Mouse (Mus musculus) liver, embryonic 15.5 days (tissue): ENCODE measurements around the gene Tgfb3. TPM values are rescaled to one million over a fixed set of nuclear protein-coding genes. Genes with fewer than 3 reads are reported as not detected.

Experiments used
- ATAC-seq: fragments of 200-750 bp; cut with Nextera tagmentation; 2 replicates; pipeline ENCODE4 v1.8.0; 2017; ENCODE audit warnings: moderate number of reproducible peaks, mild to moderate bottlenecking, moderate library complexity; ENCODE audit not compliant: insufficient read depth
- H3K27ac ChIP-seq: fragments of 300-500 bp; sonication (generic); replicated peaks from 2 replicates; pipeline ENCODE4 v1.5.1; 2015; ENCODE audit warnings: mild to moderate bottlenecking, inconsistent platforms
- H3K27me3 ChIP-seq: fragments of 300-500 bp; sonication (generic); 2 replicates; pipeline ENCODE4 v1.6.1; 2015; ENCODE audit warnings: mild to moderate bottlenecking, inconsistent platforms
- H3K36me3 ChIP-seq: fragments of 300-500 bp; sonication (generic); replicated peaks from 2 replicates; pipeline ENCODE4 v1.6.1; 2015; ENCODE audit warnings: moderate library complexity, mild to moderate bottlenecking, inconsistent platforms
- H3K4me1 ChIP-seq: fragments of 300-500 bp; sonication (generic); replicated peaks from 2 replicates; pipeline ENCODE4 v1.6.1; 2015; ENCODE audit warnings: inconsistent platforms
- H3K4me2 ChIP-seq: fragments of 300-500 bp; sonication (generic); 2 replicates; pipeline ENCODE4 v1.6.1; 2015; ENCODE audit warnings: moderate library complexity, mild to moderate bottlenecking, inconsistent platforms
- H3K4me3 ChIP-seq: fragments of 300-500 bp; sonication (generic); replicated peaks from 2 replicates; pipeline ENCODE4 v1.5.1; 2015; ENCODE audit warnings: mild to moderate bottlenecking, inconsistent platforms
- H3K9ac ChIP-seq: fragments of 300-500 bp; sonication (generic); 2 replicates; pipeline ENCODE4 v1.6.1; 2015; ENCODE audit warnings: moderate library complexity, mild to moderate bottlenecking, inconsistent platforms
- H3K9me3 ChIP-seq: fragments of 300-500 bp; sonication (generic); replicated peaks from 2 replicates; pipeline ENCODE4 v1.6.1; 2016; ENCODE audit warnings: inconsistent platforms
- WGBS: fragments of 180-500 bp; shearing (Covaris S2); methylation state at CpG from one replicate; pipeline ENCODE4 v1.1.7; 2015; ENCODE audit warnings: mixed read lengths; ENCODE audit not compliant: insufficient replicate concordance; 5-methylcytosine and 5-hydroxymethylcytosine counted together
- polyA plus RNA-seq: library from polyadenylated mRNA; unstranded; fragments of >200 nt; fragmentation: Nextera tagmentation; extraction: Ambion mirVana; gene quantifications from 2 replicates; pipeline ENCODE4 v1.2.1, GENCODE M21; 2015

The Tgfb3 gene
- polyA plus RNA-seq, 1 experiment from 2014 or later, result 2.1 TPM

DNA sequence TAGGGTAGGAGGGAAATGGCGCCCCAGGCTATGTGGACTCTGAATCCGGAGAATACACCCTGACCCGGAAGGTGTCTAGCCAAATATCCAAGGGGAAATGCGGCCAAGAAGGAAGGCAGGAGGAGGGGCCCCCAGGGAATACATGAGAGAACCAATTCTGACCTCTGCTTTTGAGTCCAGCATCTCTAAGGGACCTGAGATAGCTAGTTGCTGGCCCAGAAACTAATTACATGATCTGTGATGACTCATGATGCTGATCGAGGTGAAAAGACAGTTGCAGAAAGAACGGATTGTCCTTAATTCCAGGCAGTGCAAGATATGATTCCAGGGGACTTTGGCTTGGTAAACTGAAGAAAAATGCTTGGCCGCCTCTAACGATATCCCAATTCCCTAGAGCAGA lies 21.9 kb downstream of the Tgfb3 start:
- Histone ChIP-seq H3K4me1 (peaks cover 4% of the 10 kb centered on the region; the same call in 1 of the 2 replicates), H3K4me2 (no peak overlapping the region), H3K36me3 (0 out of 2 replicates have a peak, but pooled peaks cover 2% of the 10 kb centered on the region), H3K27me3 (peaks cover 1% of the 10 kb centered on the region; the same call in 1 of the 2 replicates), H3K9ac (no peak overlapping the region), H3K9me3 (no peaks in the 10 kb centered on the region), H3K27ac (no peak overlapping the region), H3K4me3 (no peak overlapping the region)
- ATAC-seq, result no peak
- WGBS, result 74% methylated on average over 8 of the region's 8 CpGs

DNA sequence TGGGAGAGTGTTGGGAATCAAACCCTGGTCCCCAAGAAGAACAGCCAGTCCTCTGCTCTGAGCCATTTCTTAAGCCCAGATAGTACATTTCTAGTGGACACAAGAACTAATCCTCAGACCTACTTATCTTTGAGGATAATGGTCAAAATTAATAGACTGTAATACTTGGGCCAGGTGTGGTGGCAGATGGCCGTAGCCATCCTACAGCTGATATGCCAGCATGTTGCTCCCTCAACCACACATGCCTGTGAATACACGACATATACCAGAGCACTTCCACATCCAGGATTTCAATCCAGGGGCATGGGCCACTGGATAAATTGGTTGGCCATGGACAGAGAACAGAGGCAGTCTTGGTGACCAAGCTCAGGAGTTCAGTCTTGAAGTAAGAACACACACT lies 23.5 kb downstream of the Tgfb3 start:
- no peak overlapping the region for H3K27ac ChIP-seq
- H3K4me1 ChIP-seq, result 0 out of 2 replicates have a peak, but pooled peaks cover 11% of the 10 kb centered on the region
- 72% methylated on average over 2 of the region's 2 CpGs for WGBS
- H3K36me3 ChIP-seq, result 0 out of 2 replicates have a peak, but pooled peaks cover 2% of the 10 kb centered on the region
- no peak overlapping the region for H3K9ac ChIP-seq
- H3K4me3 ChIP-seq, result no peak overlapping the region
- no peaks in the 10 kb centered on the region for H3K27me3 ChIP-seq
- no peak for ATAC-seq
- no peak overlapping the region for H3K4me2 ChIP-seq
- H3K9me3 ChIP-seq, result no peaks in the 10 kb centered on the region

DNA sequence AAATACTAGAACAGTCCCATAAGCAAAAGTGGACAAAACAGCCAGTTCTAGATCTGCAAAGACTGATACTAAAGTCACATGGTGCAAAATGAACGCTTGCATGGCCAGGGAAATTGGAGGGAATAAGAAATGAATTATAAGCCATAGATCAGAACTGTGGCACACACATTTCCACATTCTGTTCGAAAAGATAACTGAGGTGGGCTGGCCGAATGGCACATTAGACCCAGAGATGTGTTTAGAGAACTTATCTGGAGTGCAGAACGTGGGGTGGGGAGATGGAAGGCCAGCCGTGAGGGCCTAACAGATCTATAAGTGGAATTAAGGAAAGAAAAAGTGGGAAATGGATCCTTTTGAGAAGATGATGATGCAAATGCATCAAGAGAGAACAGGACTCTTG lies 27.4 kb downstream of the Tgfb3 start:
- ATAC-seq, result no peak
- Histone ChIP-seq H3K9me3 (no peaks in the 10 kb centered on the region), H3K4me1 (0 out of 2 replicates have a peak, but pooled peaks cover 11% of the 10 kb centered on the region), H3K27ac (no peak overlapping the region), H3K4me2 (no peak overlapping the region), H3K36me3 (0 out of 2 replicates have a peak, but pooled peaks cover 2% of the 10 kb centered on the region), H3K27me3 (no peaks in the 10 kb centered on the region), H3K4me3 (no peak overlapping the region), H3K9ac (no peak overlapping the region)
- WGBS, result 28% methylated on average over 5 of the region's 5 CpGs

DNA sequence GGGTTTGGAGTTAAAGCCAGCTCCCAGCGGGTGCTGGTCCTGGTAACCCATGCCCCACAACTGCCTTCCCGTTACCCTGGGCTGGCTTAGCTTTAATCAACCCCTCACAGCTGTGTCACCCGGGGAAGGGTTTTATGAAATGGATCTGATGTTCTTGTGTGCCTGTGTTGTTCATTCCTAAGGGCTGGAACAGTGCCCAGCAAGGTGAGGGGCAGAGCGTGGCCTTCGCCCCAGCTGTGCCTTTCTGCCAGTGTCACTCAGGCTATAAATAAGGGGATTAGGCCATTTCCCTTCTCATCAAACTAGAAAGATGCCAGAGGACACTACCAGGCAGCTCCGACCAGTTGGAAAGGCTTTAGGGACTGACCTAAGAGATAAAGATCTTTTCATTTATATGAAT lies 29.0 kb downstream of the Tgfb3 start:
- no peak for ATAC-seq
- Histone ChIP-seq H3K27me3 (no peaks in the 10 kb centered on the region), H3K27ac (no peak overlapping the region), H3K4me1 (0 out of 2 replicates have a peak, but pooled peaks cover 11% of the 10 kb centered on the region), H3K36me3 (no peaks in the 10 kb centered on the region), H3K4me3 (no peak overlapping the region), H3K9ac (no peak overlapping the region), H3K4me2 (no peak overlapping the region), H3K9me3 (no peaks in the 10 kb centered on the region)
- 75% methylated on average over 6 of the region's 6 CpGs for WGBS

DNA sequence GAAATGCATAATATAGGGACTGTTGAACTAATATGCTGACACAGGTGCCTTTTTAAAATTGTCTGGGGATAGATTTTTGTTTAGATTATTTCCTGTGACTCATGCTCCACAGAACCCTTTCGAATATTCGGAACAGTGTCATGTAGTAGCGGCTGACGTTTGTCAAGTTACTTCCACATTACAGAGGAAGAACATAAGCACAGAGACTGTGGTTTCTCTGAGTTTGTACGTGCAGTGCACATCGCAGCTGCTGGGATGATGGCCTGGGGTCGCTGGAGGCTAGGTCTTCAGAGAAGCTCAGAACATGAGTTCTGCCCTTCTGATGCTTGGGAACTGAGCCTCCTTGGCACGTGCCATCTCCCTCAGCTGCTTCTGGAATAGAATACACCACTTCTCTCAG lies 31.5 kb downstream of the Tgfb3 start:
- H3K9me3 ChIP-seq, result no peaks in the 10 kb centered on the region
- ATAC-seq, result no peak
- H3K4me1 ChIP-seq, result 0 out of 2 replicates have a peak, but pooled peaks cover 11% of the 10 kb centered on the region
- no peak overlapping the region for H3K4me2 ChIP-seq
- 33% methylated on average over 8 of the region's 8 CpGs for WGBS
- H3K36me3 ChIP-seq, result no peaks in the 10 kb centered on the region
- H3K4me3 ChIP-seq, result no peak overlapping the region
- H3K27ac ChIP-seq, result no peak overlapping the region
- no peak overlapping the region for H3K9ac ChIP-seq
- no peaks in the 10 kb centered on the region for H3K27me3 ChIP-seq

DNA sequence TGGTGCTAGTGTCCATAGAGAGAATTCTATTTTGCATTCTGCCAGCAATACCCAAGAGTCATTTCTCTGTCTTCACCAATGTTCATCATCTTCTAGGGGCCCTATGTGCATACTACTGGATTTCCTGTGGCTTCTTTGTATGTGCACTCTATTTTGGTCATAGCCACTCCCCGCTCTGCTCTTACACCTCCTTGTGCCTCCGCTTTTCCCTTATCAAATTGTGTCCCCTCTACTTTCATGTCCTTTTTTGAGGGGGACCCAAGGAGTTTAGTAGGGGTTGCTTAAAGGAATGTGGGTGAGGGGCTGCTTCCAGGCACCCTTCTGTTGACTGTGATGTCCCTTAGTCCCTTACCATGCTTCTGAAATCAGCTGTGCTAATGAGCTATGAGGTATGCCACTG lies 32.1 kb downstream of the Tgfb3 start:
- H3K9me3 ChIP-seq, result no peaks in the 10 kb centered on the region
- H3K4me3 ChIP-seq, result no peak overlapping the region
- no peak overlapping the region for H3K27ac ChIP-seq
- no peak for ATAC-seq
- no peaks in the 10 kb centered on the region for H3K36me3 ChIP-seq
- 0 out of 2 replicates have a peak, but pooled peaks cover 11% of the 10 kb centered on the region for H3K4me1 ChIP-seq
- no peak overlapping the region for H3K4me2 ChIP-seq
- H3K27me3 ChIP-seq, result no peaks in the 10 kb centered on the region
- no peak overlapping the region for H3K9ac ChIP-seq
- WGBS, result 55% methylated on average over 2 of the region's 2 CpGs

DNA sequence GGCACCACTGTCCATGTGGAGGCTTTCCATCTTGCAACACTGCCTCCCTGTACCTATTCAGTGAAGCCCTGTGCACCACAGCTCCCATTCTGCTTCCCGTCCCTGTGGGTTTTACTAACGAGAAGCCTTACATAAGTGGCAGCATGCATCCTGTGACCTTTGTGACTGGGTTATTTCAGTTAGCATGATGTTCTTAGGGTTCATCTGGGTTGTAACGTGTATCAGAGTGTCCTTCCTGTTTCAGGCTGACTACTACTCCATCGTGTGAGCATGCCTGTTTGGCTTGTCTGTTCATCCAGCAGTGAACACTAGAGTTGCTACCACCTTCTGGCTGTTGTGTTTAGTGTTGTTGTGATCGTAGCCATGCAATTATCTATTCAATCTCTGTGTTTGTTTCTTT lies 32.7 kb downstream of the Tgfb3 start:
- H3K4me3 ChIP-seq, result no peak overlapping the region
- no peaks in the 10 kb centered on the region for H3K9me3 ChIP-seq
- 58% methylated on average over 5 of the region's 5 CpGs for WGBS
- no peaks in the 10 kb centered on the region for H3K27me3 ChIP-seq
- no peak overlapping the region for H3K9ac ChIP-seq
- no peak for ATAC-seq
- no peak overlapping the region for H3K4me2 ChIP-seq
- no peaks in the 10 kb centered on the region for H3K36me3 ChIP-seq
- no peak overlapping the region for H3K27ac ChIP-seq
- H3K4me1 ChIP-seq, result 0 out of 2 replicates have a peak, but pooled peaks cover 5% of the 10 kb centered on the region

DNA sequence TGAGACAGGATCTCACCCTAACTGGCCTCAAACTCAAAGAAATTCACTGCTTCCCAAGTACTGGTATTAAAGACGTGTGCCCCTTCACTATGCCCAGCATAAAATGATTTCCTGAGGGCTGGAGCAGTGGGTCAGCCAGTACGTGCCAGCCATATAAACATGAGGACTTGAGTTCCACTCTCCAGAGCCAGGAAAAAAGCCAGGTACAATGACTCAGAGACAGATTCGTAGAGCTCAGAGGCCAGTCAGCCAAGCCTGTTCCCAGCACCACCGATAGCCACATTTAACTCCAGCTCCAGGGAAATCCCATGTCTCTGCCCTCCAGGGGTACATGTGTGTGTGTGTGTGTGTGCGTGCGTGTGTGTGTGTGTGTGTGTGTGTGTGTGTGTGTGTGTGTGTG lies 39.1 kb downstream of the Tgfb3 start:
- no peaks in the 10 kb centered on the region for H3K27me3 ChIP-seq
- no peak overlapping the region for H3K4me3 ChIP-seq
- no peak overlapping the region for H3K4me2 ChIP-seq
- ATAC-seq, result no peak
- no peaks in the 10 kb centered on the region for H3K9me3 ChIP-seq
- no peak overlapping the region for H3K27ac ChIP-seq
- H3K9ac ChIP-seq, result no peak overlapping the region
- 78% methylated on average over 6 of the region's 6 CpGs for WGBS
- H3K36me3 ChIP-seq, result no peaks in the 10 kb centered on the region
- H3K4me1 ChIP-seq, result no peaks in the 10 kb centered on the region

DNA sequence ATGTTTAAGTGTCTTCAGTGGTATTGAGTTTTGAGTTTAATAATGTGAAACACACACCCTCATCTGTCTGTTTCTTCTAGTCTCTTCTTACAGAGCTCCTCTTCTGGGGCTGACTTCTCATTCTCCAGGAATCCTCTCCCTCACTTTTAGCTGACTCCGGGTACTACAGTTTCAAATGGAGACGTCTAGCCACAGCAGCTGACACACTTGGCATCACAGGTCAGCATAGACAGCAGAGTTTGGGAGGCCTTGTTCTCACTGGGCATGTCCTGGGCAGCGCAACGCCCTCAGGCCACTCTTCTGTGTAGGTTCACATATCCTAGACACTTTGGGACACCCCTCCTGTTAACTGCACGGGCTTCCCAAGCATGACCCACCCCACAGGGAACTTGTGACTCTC lies 39.8 kb downstream of the Tgfb3 start:
- Histone ChIP-seq H3K4me3 (no peak overlapping the region), H3K4me1 (no peaks in the 10 kb centered on the region), H3K27ac (no peak overlapping the region), H3K36me3 (no peaks in the 10 kb centered on the region), H3K9me3 (no peaks in the 10 kb centered on the region), H3K27me3 (no peaks in the 10 kb centered on the region), H3K9ac (no peak overlapping the region), H3K4me2 (no peak overlapping the region)
- no peak for ATAC-seq
- 65% methylated on average over 5 of the region's 5 CpGs for WGBS

DNA sequence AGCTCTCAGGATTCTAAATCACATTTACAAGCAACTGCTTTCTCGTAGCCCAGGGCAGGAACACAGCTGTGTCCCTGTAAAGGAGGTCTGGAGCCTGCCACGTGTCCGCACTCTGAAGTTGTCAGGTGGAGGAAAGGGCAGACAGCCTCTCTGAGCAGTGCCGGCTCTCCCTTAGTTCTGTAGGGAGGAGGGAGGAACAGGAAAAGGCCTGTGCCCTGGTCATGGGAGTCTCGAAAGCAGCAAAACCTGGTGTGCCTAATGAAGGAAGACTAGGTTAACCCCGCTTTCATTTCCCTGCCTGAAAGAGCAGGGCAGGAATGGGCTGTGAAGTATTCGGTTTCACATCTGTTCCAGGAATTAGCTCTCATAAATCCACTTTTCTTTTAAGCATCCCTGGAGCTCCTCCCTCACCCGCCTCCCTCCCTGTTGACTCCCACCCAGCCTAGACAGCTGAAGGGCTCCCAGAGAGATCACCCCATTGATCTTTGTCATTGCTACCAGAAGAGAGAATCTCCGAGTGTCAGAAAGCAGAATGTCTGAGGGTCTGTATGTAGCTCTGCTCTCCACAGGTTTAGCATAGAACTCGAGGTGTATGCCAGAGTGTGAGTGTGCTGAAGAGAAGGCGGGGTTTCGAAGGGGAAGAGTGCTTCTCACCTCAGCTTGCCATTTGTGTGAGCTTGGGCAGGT lies 41.5 kb downstream of the Tgfb3 start:
- ATAC-seq, result no peak
- Histone ChIP-seq H3K27me3 (no peaks in the 10 kb centered on the region), H3K9ac (no peak overlapping the region), H3K9me3 (no peaks in the 10 kb centered on the region), H3K36me3 (no peaks in the 10 kb centered on the region), H3K4me3 (no peak overlapping the region), H3K4me2 (no peak overlapping the region), H3K27ac (no peak overlapping the region), H3K4me1 (no peaks in the 10 kb centered on the region)
- 62% methylated on average over 12 of the region's 12 CpGs for WGBS

DNA sequence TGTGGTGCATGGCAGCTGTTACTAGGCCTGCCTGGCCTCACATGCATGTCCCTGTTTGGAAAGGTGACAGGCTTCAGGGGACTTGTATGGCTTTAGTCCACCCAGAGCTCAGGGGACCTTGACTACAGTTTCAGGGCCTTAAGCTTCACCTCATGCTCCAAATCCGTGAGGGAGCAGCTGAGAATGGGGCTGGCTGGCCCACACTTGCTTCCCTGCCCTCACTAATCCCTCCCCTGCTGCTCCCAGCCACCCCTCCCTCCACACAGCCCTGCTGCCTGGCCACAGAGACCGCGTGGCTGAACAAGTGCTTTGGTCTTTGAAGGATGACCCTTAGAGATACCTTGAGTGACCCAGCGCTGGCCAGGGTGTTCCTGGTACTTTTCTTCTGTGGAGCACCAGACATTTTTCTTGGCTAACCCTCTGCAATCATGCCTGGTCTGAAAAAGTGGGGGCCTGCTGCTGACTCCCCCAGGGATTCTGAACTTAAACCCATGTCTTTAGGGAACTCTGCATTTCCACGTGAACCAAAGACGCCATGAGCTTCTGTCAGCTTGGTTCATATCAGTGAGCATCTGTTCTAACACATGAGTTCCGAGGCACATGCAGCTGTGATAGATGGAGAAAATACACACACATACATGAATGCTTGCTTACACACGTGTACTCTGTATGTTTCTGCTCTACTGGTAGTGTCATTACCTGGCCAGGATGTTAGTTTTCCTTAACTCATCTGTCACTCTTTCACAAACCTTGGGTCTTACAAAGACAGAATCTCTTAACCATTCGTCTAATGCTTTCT lies 42.3 kb downstream of the Tgfb3 start:
- H3K4me2 ChIP-seq, result no peak overlapping the region
- H3K4me3 ChIP-seq, result no peak overlapping the region
- H3K9me3 ChIP-seq, result no peaks in the 10 kb centered on the region
- no peaks in the 10 kb centered on the region for H3K4me1 ChIP-seq
- H3K36me3 ChIP-seq, result no peaks in the 10 kb centered on the region
- H3K27ac ChIP-seq, result no peak overlapping the region
- H3K9ac ChIP-seq, result no peak overlapping the region
- ATAC-seq, result no peak
- no peaks in the 10 kb centered on the region for H3K27me3 ChIP-seq
- WGBS, result 62% methylated on average over 9 of the region's 9 CpGs
